Mouse (Mus musculus) cerebellum, adult 2 months (tissue): ENCODE data around the gene Gm43738. TPM values are rescaled to one million over a fixed set of nuclear protein-coding genes. Genes with fewer than 3 reads are reported as not detected.

ENCODE experiments used
- DNase-seq, 2 experiments: peaks; one replicate each; pipeline ENCODE4 v3.0.0; 2021
- H3K27ac ChIP-seq: fragments of 200-500 bp; 2 replicates; pipeline ENCODE4 v1.5.1; 2012; ENCODE audit warnings: low read length, control low read depth, inconsistent platforms; ENCODE audit not compliant: insufficient read depth
- H3K27me3 ChIP-seq: fragments of 200-500 bp; 2 replicates; pipeline ENCODE4 v1.6.1; 2012; ENCODE audit warnings: inconsistent platforms, mild to moderate bottlenecking, low read length, moderate library complexity; ENCODE audit not compliant: control insufficient read depth, insufficient read depth
- H3K4me1 ChIP-seq: fragments of 200-500 bp; 2 replicates; pipeline ENCODE4 v1.6.1; 2011; ENCODE audit warnings: low read length; ENCODE audit not compliant: control insufficient read depth, insufficient read depth
- H3K4me3 ChIP-seq: fragments of 200-500 bp; replicated peaks from 2 replicates; pipeline ENCODE3; 2011; ENCODE audit warnings: mild to moderate bottlenecking, low read depth, low read length, control low read depth; ENCODE audit not compliant: insufficient read depth
- CTCF ChIP-seq: fragments of 200-500 bp; IDR thresholded peaks from 2 replicates; pipeline ENCODE4 v1.5.1; 2011; ENCODE audit warnings: low read depth, mild to moderate bottlenecking, control low read depth, low read length, moderate library complexity, borderline replicate concordance; ENCODE audit not compliant: insufficient read depth
- POLR2A ChIP-seq: fragments of 200-500 bp; IDR thresholded peaks from 2 replicates; pipeline ENCODE4 v1.6.1; 2011; ENCODE audit warnings: low read length, control low read depth, borderline replicate concordance; ENCODE audit not compliant: insufficient read depth
- WGBS: fragments of 180-500 bp; shearing (Covaris S2); methylation state at CpG from one replicate; pipeline ENCODE4 v1.1.7; 2018; 5-methylcytosine and 5-hydroxymethylcytosine counted together
- polyA plus RNA-seq: library from polyadenylated mRNA; depleted of rRNA; stranded (reverse); fragments of >200 nt; gene quantifications from 2 replicates; pipeline ENCODE4 v1.2.3, GENCODE M21; 2012

Gene Gm43738
- polyA plus RNA-seq, 1 experiment: not detected

DNA sequence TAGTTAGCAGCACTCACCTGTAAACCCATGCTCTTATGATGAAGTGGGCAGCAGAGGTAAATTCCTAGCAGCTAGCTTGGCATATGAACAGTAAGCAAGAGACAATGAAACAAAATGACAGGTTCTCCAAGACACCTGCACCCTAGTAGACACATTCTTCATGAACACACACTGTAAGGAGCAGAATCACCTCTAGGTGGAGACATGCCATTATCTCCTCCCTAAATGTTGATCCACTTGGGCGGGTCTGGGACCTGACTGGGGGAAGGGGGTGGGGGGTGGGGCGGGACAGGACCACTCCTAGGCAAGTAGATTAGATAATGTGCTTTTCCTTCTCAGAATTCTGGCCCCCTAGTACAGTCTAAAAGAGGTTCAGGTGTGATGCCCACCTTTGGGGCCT lies 14.6 kb upstream of the Gm43738 start:
- no peak overlapping the region for H3K4me3 ChIP-seq
- no peaks in the 10 kb centered on the region for H3K27me3 ChIP-seq
- peak in 1 of 2 experiments; percentile 38 for DNase-seq
- no peak overlapping the region for H3K27ac ChIP-seq
- WGBS: 4% methylated on average over 2 of the region's 2 CpGs
- TF ChIP-seq CTCF (peak; percentile 46; the same call in 1 of the 2 replicates), POLR2A (no peak)
- no peaks in the 10 kb centered on the region for H3K4me1 ChIP-seq

DNA sequence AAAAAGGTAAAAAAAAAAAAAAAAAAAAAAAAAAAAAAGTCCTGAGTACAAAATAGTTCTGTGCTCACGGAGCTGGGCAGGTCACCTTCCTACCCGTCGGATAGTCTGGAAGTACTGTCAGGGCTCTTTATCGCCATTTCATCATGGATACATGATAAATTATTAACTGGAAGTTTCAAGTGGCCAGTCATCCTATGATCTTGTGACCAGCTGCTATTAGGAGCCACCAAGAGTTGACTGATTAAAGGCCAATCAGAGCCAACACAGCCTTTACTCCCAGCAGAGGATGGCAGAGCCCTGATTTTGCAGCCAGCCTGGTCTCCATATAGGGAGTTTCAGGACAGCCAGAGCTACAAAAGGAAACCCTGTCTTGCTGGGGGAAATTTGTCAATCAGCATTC lies 12.2 kb upstream of the Gm43738 start:
- Histone ChIP-seq H3K4me3 (no peak overlapping the region), H3K27ac (no peak overlapping the region), H3K4me1 (no peaks in the 10 kb centered on the region), H3K27me3 (no peaks in the 10 kb centered on the region; the same call in 1 of the 2 replicates)
- 91% methylated on average over 4 of the region's 4 CpGs for WGBS
- no peak for DNase-seq
- no peak for TF ChIP-seq CTCF
- no peak for TF ChIP-seq POLR2A

DNA sequence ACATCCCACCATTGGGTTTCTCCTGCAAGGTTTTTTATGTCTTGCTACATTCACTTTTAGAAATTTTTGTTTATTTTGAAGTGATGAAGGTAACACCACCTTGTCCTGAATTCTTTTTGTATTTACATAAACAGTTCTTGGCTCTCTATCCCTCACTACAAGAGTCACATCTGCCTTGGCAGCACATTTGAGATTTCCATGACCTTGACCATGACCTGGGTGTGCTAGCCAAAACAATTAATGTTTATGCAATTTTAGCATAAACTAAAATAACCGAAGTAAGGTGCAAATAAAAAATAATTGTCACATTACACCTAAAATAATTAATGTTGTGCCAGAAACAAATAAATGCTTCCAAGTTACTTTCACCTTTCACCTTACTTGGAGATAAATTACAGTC lies 7.2 kb upstream of the Gm43738 start:
- Histone ChIP-seq H3K27ac (no peak overlapping the region), H3K4me3 (no peak overlapping the region), H3K27me3 (no peaks in the 10 kb centered on the region; the same call in 1 of the 2 replicates), H3K4me1 (no peaks in the 10 kb centered on the region)
- WGBS: 51% methylated on average over 1 of the region's 1 CpGs
- no peak for DNase-seq
- no peak for TF ChIP-seq CTCF
- TF ChIP-seq POLR2A: no peak

DNA sequence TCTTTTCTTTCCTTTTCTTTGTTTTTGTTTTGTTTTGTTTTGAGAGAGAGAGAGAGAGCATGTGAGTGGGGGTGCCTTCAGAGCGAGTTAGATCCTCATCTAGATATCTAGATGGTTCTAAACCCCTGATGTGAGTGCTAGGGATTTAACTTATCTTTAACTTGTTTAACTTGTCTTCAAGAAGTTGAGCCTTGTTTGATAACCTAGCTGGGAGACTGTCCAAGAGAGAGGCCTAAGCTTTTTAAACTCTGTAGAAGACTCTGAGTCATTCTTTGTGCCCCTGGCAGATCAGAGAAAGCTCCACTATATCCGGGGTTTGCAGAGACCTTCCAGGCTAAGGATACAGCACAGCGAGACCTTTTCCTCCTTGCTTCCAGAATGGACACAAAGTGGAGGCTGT lies 6.6 kb upstream of the Gm43738 start:
- Histone ChIP-seq H3K4me3 (no peak overlapping the region), H3K27me3 (no peaks in the 10 kb centered on the region; the same call in 1 of the 2 replicates), H3K27ac (no peak overlapping the region), H3K4me1 (no peaks in the 10 kb centered on the region)
- WGBS: 66% methylated on average over 3 of the region's 3 CpGs
- TF ChIP-seq CTCF (no peak), POLR2A (no peak)
- no peak for DNase-seq

DNA sequence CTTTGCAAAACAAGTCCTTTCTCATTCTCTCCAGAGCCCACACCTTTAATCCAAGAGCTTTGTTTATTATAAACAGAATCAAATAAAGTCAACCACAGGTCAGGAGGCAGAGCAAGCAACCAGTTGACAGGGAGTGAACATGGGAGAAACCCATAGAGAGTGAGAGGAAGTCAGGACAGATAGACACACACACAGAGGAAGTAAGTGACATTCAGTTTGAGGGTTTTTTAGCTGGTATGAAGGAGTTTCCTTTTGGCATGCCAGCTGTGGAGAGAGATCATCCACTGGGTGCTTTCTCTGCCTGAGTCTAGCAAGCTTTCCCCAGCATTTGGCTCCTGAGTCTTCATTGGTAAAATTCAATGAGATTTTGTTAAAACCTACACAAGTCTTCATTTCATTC lies 6.0 kb upstream of the Gm43738 start:
- no peaks in the 10 kb centered on the region for H3K4me1 ChIP-seq
- H3K4me3 ChIP-seq: no peak overlapping the region
- H3K27ac ChIP-seq: no peak overlapping the region
- TF ChIP-seq CTCF: no peak
- TF ChIP-seq POLR2A: no peak
- DNase-seq: no peak
- H3K27me3 ChIP-seq: no peaks in the 10 kb centered on the region; the same call in 1 of the 2 replicates

DNA sequence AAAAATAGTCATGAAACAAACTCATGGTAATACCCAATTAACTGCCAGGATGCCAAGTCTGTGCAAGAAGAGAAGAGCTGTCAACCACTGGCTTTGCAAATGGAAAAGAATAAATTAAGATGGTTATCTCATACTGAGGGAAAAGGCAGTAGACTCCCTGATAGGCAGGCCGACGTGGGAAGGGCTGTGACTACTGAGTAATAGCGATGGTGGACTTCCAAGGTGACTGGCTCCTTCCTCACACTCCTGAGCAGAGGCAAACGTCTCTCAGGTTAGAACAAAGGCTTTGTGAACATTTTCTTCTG lies 2.3 kb upstream of the Gm43738 start:
- Histone ChIP-seq H3K27me3 (no peaks in the 10 kb centered on the region), H3K4me1 (no peaks in the 10 kb centered on the region), H3K27ac (no peak overlapping the region), H3K4me3 (no peak overlapping the region)
- no peak for DNase-seq
- 70% methylated on average over 4 of the region's 4 CpGs for WGBS
- no peak for TF ChIP-seq POLR2A
- TF ChIP-seq CTCF: no peak

DNA sequence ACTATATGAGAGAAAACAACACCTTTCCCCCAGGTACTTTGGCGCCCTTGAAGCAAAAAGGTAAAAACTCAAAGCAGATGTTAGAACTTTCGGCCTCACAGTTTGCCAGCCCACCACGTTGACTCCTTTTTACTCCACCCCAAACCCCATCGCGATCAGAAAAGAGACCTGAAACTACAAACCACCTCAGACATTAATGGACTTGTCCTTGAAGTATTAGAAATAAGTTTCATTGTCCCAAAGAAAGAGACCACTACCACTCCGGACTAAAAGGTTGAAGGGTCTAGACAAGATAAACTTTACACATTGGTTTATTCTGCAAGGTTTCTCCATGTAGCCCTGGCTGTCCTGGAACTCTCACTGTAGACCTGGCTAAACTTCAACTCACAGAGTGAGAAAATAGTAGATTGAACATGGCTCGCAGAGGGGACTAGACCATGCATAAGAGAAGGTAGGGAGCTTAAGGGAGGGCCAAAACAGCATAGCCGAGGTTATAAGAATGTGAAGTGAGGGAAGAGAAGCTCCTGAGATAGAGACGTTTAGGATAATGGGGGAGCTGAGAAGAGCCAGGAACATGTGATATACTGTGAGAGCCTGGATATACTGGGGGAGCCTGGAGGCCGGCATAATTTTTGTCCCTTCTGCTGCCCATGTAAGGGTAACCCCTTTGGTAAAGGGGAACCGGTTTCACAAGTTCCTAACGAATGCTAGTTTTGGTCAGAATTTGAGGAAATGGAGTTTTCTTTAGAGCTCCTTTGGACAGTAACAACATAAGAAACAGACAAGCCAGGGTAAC lies 1.8 kb upstream of the Gm43738 start:
- H3K4me3 ChIP-seq: no peak overlapping the region
- 65% methylated on average over 12 of the region's 12 CpGs for WGBS
- H3K4me1 ChIP-seq: no peaks in the 10 kb centered on the region
- no peaks in the 10 kb centered on the region for H3K27me3 ChIP-seq
- DNase-seq: no peak
- H3K27ac ChIP-seq: no peak overlapping the region
- TF ChIP-seq CTCF (no peak), POLR2A (no peak)

DNA sequence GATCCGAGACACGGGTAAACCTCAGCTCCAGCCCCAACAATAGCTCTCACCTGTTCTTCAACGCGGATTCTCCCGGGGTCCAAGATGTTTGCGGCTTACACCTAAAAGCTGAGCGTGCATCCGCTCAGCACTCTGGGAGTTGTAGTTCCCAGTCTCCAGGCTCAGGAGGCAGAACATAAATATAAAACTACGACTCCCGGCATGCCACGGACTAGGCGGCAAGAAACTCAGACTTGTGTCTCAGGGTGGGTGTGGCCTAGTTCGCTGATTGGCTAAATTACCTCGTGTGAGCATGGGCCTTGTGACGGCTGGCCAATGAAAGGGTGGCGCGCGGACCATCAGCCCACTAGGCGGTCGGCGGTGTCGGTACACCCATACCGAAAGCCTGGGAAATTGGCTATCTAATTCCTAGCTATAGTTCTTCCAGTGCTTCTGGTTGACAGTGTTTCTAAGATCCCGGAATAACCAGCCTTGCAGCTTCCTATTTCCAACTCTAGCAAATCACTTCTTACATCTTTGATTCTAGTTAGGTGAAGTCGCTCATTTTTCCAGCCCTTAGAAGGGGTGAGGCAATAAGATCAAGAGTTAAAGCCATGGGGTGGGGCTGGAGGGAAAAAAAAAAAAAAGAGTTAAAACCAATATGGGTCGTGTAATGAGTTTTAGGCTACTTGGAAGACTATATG lies 1.1 kb upstream of the Gm43738 start, which contains the start of gene Fdps:
Fdps (minus strand) TSS at position 148 of the 683 bp plus-strand sequence.
- Histone ChIP-seq H3K4me3 (peak within 1 kb of the TSS; percentile 98), H3K27ac (no peak within 1 kb of the TSS), H3K4me1 (no peaks in the 10 kb centered on the region), H3K27me3 (no peaks in the 10 kb centered on the region)
- TF ChIP-seq POLR2A (peak; percentile 44; the same call in 1 of the 2 replicates), CTCF (no peak)
- under 1% methylated on average over 26 of the region's 26 CpGs for WGBS
- DNase-seq: peak; percentile 94 to 99
